Mouse (Mus musculus) spleen, postnatal 0 days (tissue): Measurements from ENCODE around the gene Lpxn. TPM values are rescaled to one million over a fixed set of nuclear protein-coding genes. Genes with fewer than 3 reads are reported as not detected.

Source experiments
- polyA plus RNA-seq: library from polyadenylated mRNA; unstranded; fragments of >200 nt; fragmentation: Nextera tagmentation; extraction: Ambion mirVana; gene quantifications from 2 replicates; pipeline ENCODE4 v1.2.1, GENCODE M21; 2015

Gene Lpxn
- polyA plus RNA-seq = 5.1 and 7.8 TPM in 2 replicates

DNA sequence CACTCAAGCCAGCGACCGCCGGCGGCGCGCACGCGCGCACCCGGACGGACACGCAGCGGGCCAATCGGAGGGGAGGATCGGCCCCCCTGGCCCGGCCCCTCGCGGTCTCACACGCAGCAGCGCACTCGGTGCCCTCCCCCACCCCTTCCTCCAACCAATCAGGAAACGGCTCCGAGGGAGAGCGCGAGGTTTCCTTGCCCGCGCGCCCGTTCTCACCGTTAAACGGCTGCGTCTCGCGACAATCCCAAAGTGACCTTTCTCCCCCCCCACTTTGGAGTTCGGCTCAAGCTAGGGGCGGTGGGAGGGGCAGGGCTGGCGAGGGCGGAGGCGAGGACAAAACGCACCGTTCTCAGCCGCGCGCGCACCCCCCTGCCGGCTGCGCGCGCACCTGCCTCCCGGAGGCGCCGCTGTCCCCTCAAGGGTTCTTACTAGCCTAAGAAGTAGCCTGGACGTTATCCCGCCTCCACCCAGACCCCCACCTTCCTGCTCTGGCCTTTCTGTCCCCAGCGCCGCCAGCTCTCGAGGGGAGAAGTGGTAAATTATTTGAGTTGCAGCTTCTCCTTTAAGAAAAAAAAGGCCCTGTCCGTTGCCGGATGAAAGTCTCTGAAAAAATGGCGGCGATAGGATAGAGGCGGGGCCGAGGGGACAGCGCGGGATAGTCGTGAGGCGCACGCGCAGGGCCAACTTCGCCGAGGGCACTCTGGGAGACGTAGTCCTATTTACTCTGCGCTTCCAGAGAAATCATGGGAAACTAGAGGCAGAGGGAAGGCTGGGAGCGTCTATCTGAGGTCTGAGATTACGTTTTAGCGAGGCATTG lies at the start of gene Lpxn, which contains the start of gene Zfp91:
Lpxn (plus strand) TSS at position 683 of the 817 bp plus-strand sequence.
Zfp91 (minus strand) TSS at position 616 of the 817 bp plus-strand sequence.

DNA sequence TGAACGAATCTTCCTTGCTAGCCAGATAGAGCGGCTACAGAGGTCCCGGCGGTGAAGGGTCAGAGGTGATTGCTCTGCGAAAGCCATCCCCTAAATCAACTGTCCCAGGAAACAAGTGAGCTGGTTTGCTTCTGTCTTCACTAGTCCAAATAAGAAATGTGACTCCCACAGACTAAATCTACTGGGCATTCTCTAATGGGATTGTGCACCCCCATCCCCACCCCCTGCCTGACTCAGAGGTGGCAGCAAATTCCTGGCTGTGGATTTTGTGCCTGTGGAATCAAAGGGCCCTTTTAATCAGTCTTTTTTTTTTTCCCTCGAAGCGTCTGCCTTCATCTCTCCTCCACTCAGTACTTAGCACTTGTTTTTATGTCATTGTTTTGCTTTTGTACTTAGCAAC lies 30.7 kb upstream of the Lpxn start, which contains the start of gene Cntf:
Cntf (minus strand) TSS at position 325 of the 400 bp plus-strand sequence.

DNA sequence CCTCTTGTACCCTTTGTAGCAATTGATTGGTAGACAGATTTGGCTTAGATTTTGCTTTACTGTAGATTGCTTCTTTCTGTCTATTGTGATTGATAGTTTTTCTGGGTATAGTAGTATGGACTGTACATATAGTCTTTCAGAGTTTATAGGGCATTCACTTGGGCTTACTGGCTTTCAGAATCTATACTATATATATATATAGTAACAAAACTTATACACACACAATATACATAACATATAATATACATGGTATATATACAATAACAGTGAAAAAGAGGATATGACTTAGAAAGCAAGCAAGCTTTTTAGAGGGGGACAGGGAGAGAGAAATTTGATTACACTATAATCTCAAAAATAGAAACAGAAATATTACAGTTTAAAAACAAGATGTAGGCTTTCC lies 50.4 kb downstream of the Lpxn start, which contains the start of gene Gm5244:
Gm5244 (plus strand) TSS at position 301 of the 400 bp plus-strand sequence.

DNA sequence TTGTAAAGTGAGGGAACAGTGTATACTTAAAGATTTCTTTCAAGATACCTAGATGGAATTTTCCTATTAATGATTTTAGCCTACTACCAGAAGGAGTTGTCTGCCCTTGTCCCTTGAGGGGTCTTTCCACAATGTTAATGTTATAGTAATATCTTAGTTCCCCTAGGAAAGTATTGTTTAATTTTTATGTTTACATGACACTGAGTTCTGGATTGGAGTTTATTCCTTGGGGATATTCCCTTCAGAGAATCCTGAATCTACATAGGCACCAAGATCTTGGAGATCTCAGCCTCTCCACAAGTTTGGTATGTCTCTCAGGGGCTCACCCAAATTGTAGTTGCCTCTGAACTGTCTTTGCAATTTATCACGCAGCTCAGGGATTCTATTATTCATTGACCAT lies 61.0 kb downstream of the Lpxn start, which contains the start of gene Olfr1444:
Olfr1444 (plus strand) TSS at position 301 of the 400 bp plus-strand sequence.

Other genes starting within 250 kb of the Lpxn start
- gene Gm4952, start 196.2 kb upstream of the Lpxn start, polyA plus RNA-seq = not detected in 2 replicates
- not detected in 2 replicates for gene Glyat, start 162.9 kb upstream of the Lpxn start, polyA plus RNA-seq
- gene Olfr1442, start 125.8 kb upstream of the Lpxn start, polyA plus RNA-seq = not detected in 2 replicates
- not detected in 2 replicates for gene Olfr1443, start 118.1 kb upstream of the Lpxn start, polyA plus RNA-seq
- not detected in 2 replicates for gene Keg1, start 100.4 kb upstream of the Lpxn start, polyA plus RNA-seq
- 0.99 and 1.1 TPM in 2 replicates for gene Cntf, start 30.6 kb upstream of the Lpxn start, polyA plus RNA-seq
- 11.3 and 11.6 TPM in 2 replicates for gene Zfp91, start 67 bp upstream of the Lpxn start, polyA plus RNA-seq
- gene Gm5244, start 50.5 kb downstream of the Lpxn start, polyA plus RNA-seq = not detected in 2 replicates
- not detected in 2 replicates for gene Olfr1444, start 61.1 kb downstream of the Lpxn start, polyA plus RNA-seq
- not detected in 2 replicates for gene Olfr1445, start 87.7 kb downstream of the Lpxn start, polyA plus RNA-seq
- not detected in 2 replicates for gene Olfr1446, start 97.3 kb downstream of the Lpxn start, polyA plus RNA-seq
- not detected in 2 replicates for gene Olfr1447, start 107.5 kb downstream of the Lpxn start, polyA plus RNA-seq
- gene Olfr1448, start 128.2 kb downstream of the Lpxn start, polyA plus RNA-seq = not detected in 2 replicates
- not detected in 2 replicates for gene Olfr1449, start 134.6 kb downstream of the Lpxn start, polyA plus RNA-seq
- gene Olfr1450, start 154.1 kb downstream of the Lpxn start, polyA plus RNA-seq = not detected in 2 replicates
- gene Olfr1451, start 198.8 kb downstream of the Lpxn start, polyA plus RNA-seq = not detected in 2 replicates
- gene Olfr1453, start 232.1 kb downstream of the Lpxn start, polyA plus RNA-seq = not detected in 2 replicates